Mouse (Mus musculus) heart, postnatal 25 days (tissue): ENCODE measurements around the gene Scoc. TPM values are rescaled to one million over a fixed set of nuclear protein-coding genes. Genes with fewer than 3 reads are reported as not detected.

ENCODE experiments used
- DNase-seq: peaks from one replicate; pipeline ENCODE4 v3.0.0; 2022; ENCODE audit warnings: low spot score
- intact Hi-C: fragments of 180-260 bp; cut with DNase I; formaldehyde crosslinking; loops from one replicate; pipeline ENCODE4 v1.15.1; 2025
- total RNA-seq, 2 experiments: library from RNA; stranded (reverse); gene quantifications; 2 replicates each; pipeline ENCODE4 v1.2.3; 2021

Scoc gene
- total RNA-seq, 2 experiments from 2014 or later = 45.3 to 48.1 TPM

DNA sequence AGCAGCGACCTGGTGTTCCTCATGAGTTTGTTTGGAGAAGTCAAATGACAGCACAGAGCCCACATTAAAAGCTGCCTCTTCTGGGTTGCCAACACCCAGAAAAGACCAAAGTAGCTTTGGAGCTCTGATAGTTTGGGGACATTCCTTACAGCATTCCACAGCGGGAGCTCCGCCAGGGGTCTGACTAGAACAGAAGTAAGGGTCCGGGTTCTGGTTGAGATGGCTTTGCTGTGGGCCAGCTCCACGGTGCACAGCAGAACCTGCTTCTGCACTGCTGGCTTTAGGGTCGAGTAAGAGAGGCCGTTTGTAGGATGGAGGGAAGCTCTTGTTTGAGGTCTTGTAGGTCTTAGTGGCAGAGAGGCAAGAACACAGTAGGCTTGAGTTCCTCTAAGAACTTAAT, 49.7 kb downstream of the Scoc start:
- no peak for DNase-seq
- intact Hi-C loops = no loop called here

DNA sequence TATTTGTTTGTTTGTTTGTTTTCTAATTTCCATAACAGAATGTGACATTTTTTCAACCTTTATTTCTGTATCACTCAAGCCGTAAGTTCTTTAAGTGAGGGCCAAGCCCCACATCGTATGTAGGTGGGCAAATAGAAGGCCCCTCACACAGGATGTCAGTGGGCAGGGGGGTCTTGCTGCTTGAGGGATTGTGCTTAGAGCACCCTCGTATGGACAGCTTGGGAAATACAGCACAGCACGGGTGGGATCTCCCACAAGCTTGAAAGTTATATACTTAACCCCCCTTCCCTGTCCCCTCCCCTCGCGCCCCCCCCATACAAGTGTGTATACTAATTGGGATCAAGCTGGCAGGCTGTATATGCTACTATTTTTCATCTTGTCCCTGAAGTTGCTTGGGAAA, 51.4 kb downstream of the Scoc start:
- DNase-seq = no peak
- intact Hi-C loops = loop anchor here (2.0 kb wide), 1 partner anchor 306 kb away; no protein-coding TSS in a partner anchor

DNA sequence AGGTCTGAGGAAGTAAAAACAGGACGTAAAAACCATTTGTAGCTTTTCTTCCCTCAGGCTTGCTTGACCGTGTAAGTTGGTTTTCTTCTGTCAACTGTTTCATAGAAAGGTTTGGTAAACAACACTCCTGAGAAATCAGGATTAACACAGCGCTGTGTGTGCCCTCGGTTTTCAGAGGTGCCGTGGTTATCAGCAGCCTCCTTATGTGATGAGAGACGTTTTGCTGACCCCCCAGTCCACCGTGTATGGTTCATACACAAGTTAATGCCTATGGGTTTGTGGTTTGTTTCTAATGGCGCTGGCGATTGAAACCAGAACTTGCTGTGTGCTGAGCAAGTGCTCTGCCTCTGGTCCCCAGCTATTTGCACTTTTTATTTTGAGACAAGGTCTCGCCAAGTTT, 52.6 kb downstream of the Scoc start:
- no peak for DNase-seq
- intact Hi-C loops = no loop called here

GRCm38 (mm10) chr8:83397726-83398125, 60.5 kb downstream of the Scoc start:
- intact Hi-C loops = no loop called here
- DNase-seq = no peak

DNA sequence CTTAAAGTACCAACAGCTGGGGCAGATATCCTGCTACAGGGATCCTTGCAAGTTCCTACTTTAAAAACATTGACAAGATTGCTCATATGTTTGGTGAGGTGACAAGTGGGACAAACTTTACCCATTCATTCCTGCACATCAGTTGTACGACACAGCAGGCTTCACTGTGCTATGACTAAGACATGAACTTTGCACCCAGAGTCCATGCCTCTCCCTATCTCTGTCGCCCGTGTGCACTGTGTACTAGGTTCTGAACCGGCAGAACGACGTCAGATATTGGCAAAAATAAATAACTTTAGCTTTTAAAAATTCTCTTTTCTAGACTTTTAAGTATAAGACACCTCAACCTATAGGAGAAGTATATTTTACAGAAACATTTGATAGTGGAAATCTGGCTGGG, 61.5 kb downstream of the Scoc start:
- intact Hi-C loops = no loop called here

DNA sequence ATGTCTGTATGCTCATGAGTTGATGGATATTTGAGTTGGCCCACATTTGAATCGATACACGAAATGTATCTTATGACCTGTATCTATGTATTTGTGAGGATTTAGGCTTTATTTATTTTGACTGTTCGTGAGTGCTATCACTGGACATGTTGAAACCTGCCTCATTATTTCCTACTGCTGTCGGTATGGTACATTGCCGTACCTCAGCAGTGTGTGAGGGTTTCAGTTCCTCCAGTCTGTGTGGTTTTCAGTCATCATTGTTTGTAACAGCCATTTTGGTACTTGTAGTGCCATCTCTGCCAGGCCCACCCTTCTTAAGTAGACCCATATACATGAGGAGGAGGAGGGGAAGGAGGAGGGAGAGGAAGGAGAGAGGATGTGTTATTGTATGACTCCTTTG, 63.9 kb downstream of the Scoc start:
- intact Hi-C loops = no loop called here
- no peak for DNase-seq

More for the DNA sequence above, 61.5 kb downstream of the Scoc start:
- DNase-seq = no peak

DNA sequence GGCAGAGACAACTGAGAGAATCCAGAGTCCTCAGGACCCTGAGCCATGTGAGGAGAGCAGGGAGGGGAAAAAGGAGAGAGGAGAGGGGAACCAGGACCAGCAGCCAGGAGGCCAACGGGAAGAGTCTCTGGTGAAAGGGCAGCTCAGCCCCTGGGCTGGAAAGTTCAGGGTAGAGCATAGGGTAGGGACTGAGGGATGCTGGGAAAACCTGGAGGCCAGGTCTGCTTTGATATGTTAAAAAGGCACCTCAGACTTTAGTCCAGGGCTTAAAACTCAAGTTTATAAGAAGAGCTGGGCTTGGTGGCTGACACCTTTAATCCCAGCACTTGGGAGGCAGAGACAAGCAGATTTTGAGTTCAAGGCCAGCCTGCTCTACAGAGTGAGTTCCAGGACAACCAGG, 65.7 kb downstream of the Scoc start:
- no peak for DNase-seq
- intact Hi-C loops = no loop called here

GRCm38 (mm10) chr8:83390006-83390701, 68.0 kb downstream of the Scoc start:
- no peak for DNase-seq
- intact Hi-C loops = no loop called here

- DNase-seq = no peak
- intact Hi-C loops = no loop called here
Measured at GRCm38 (mm10) chr8:83389316-83390005, 68.7 kb downstream of the Scoc start, which contains the start of gene Clgn. TSS of gene Clgn (plus strand) at chr8:83389867.

DNA sequence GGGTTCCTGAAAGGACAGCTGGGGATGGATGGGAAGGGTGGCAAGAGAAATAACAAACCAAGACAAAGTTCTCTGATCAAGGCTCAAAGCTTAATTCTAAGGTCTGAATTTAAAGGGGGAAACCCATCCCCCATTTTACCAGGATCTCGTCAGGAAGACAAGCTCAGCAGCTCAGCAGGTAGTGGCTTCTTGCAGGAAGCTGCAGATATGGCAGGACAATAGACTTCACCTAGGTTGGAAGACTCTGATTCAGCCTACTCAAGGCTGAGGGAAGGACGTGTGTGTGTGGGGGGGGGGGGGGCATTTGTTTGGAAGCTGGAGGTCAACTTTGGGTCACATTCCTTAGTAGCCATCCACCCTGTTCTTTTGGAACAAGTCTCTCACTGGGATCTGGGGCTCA, 75.3 kb downstream of the Scoc start:
- no peak for DNase-seq
- intact Hi-C loops = no loop called here

GRCm38 (mm10) chr8:83381016-83381415, 77.2 kb downstream of the Scoc start:
- intact Hi-C loops = no loop called here
- no peak for DNase-seq

DNA sequence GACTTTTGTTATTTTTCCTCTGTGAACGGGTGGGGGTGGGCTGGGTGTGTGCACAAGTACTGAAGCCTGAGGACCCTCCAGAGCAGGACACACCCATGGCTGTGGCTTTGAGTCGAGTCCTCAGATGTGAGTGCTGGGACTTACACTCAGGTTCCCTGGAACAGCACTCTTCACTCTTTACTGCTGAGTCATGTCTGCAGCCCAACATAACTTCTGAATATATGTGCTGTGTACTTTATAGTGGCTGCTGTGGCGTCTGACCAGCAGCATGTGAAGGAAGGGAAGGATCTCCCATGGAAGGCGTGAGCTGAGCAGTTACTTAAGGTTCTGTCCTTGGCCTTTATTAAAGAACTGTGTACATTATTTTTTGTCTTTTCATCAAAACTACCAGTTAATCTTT, 78.0 kb downstream of the Scoc start:
- intact Hi-C loops = no loop called here
- DNase-seq = no peak

Other genes starting within 250 kb of the Scoc start
- gene Ucp1, start 168.0 kb downstream of the Scoc start, total RNA-seq = 10 to 100 TPM in 1 of 2 experiments, 1 to 10 TPM in 1; 8.2 to 10.2 TPM
- 10 to 100 TPM in 1 of 2 experiments, 1 to 10 TPM in 1; 9.0 to 10.1 TPM for gene Elmod2, start 125.9 kb downstream of the Scoc start, total RNA-seq
- not detected for gene Mgat4d, start 109.9 kb downstream of the Scoc start, total RNA-seq
- gene Clgn, start 68.5 kb downstream of the Scoc start, total RNA-seq = not detected
- gene Olfr370, start 77.4 kb upstream of the Scoc start, total RNA-seq = not detected
- 100 to 1,000 TPM; 752 to 766 TPM for gene Ndufb7, start 108.3 kb upstream of the Scoc start, total RNA-seq
- 100 to 1,000 TPM; 381 to 389 TPM for gene Tecr, start 149.6 kb upstream of the Scoc start, total RNA-seq
- 10 to 100 TPM; 10.4 to 17.6 TPM for gene Dnajb1, start 149.8 kb upstream of the Scoc start, total RNA-seq
- gene Gipc1, start 194.3 kb upstream of the Scoc start, total RNA-seq = 10 to 100 TPM; 27.3 to 29.9 TPM
- under 1 TPM; 0.25 to 0.34 TPM for gene Ptger1, start 208.3 kb upstream of the Scoc start, total RNA-seq
- gene Pkn1, start 240.8 kb upstream of the Scoc start, total RNA-seq = 10 to 100 TPM; 58.6 to 58.8 TPM